Mouse (Mus musculus) ZHBTc4 (cell line): ENCODE data around the gene Hpn.
A peak's percentile ranks its signal among the peaks of the same experiment; 100 is the strongest.

Experiments
- DNase-seq: peaks from one replicate; pipeline ENCODE4 v3.0.0-alpha.2; 2011; ENCODE audit warnings: low read depth, low spot score

The Hpn gene

GRCm38 (mm10) chr7:31140941-31141340 lies 25.9 kb upstream of the Hpn start:
- DNase-seq: no peak

- DNase-seq: no peak
Measured at GRCm38 (mm10) chr7:31140302-31140701, 25.2 kb upstream of the Hpn start.

GRCm38 (mm10) chr7:31139765-31140164 lies 24.7 kb upstream of the Hpn start:
- DNase-seq: peak; percentile 71

GRCm38 (mm10) chr7:31135717-31136116 lies 20.6 kb upstream of the Hpn start:
- DNase-seq: no peak

GRCm38 (mm10) chr7:31131866-31132265 lies 16.8 kb upstream of the Hpn start:
- no peak for DNase-seq

- peak; percentile 79 for DNase-seq
Measured at GRCm38 (mm10) chr7:31130841-31131240, 15.8 kb upstream of the Hpn start.

- DNase-seq: no peak
Measured at GRCm38 (mm10) chr7:31130197-31130596, 15.1 kb upstream of the Hpn start.

- no peak for DNase-seq
Measured at GRCm38 (mm10) chr7:31128157-31128705, 13.1 kb upstream of the Hpn start.

GRCm38 (mm10) chr7:31126851-31127724 lies 12.0 kb upstream of the Hpn start, which contains the start of gene Scn1b:
TSS of gene Scn1b (minus strand) at chr7:31127003.
- peak; percentile 69 for DNase-seq

- peak; percentile 53 for DNase-seq
Measured at GRCm38 (mm10) chr7:31126211-31126751, 11.2 kb upstream of the Hpn start.

- DNase-seq: no peak
Measured at GRCm38 (mm10) chr7:31125116-31125515, 10.0 kb upstream of the Hpn start.

- DNase-seq: no peak
Measured at GRCm38 (mm10) chr7:31124381-31124780, 9.3 kb upstream of the Hpn start.

- DNase-seq: no peak
Measured at GRCm38 (mm10) chr7:31123697-31124096, 8.6 kb upstream of the Hpn start.

GRCm38 (mm10) chr7:31122641-31123631 lies 7.8 kb upstream of the Hpn start:
- DNase-seq: no peak

GRCm38 (mm10) chr7:31119556-31119955 lies 4.5 kb upstream of the Hpn start:
- DNase-seq: no peak

- DNase-seq: no peak
Measured at GRCm38 (mm10) chr7:31118486-31118885, 3.4 kb upstream of the Hpn start.

- no peak for DNase-seq
Measured at GRCm38 (mm10) chr7:31117465-31117864, 2.4 kb upstream of the Hpn start.

- DNase-seq: peak; percentile 85
Measured at GRCm38 (mm10) chr7:31116721-31117145, 1.6 kb upstream of the Hpn start.

GRCm38 (mm10) chr7:31115587-31116043 lies 525 bp upstream of the Hpn start:
- no peak for DNase-seq

- no peak for DNase-seq
Measured at GRCm38 (mm10) chr7:31114646-31115045, 444 bp downstream of the Hpn start.

- DNase-seq: no peak
Measured at GRCm38 (mm10) chr7:31113800-31114199, 1.3 kb downstream of the Hpn start.
